Mouse (Mus musculus): ENCODE results near the gene AI481877.

GRCm38 (mm10) chr4:59007974-59008373, 130.8 kb downstream of the AI481877 start:
- TF ChIP-seq CTCF (IDR thresholded peaks at IDR 0.05; ENCODE audit: control insufficient read depth, insufficient read depth, insufficient replicate concordance, low read depth, low read length) (no peak), POLR2A (IDR thresholded peaks at IDR 0.05; ENCODE audit: control insufficient read depth, low read depth, low read length) (no peak)

Measured in testis, adult 2 months (tissue).